Mouse (Mus musculus) right cerebral cortex, postnatal 4 days (tissue): ENCODE measurements around the gene Tmem40.
A peak's percentile ranks its signal among the peaks of the same experiment; 100 is the strongest.

ENCODE experiments used
- DNase-seq: peaks from one replicate; pipeline ENCODE4 v3.0.0-alpha.2; 2022

Gene Tmem40

GRCm38 (mm10) chr6:115761995-115762756 lies at the start of gene Tmem40:
Gene Tmem40, minus strand, starts transcription at chr6:115762410.
- DNase-seq = no peak

GRCm38 (mm10) chr6:115811606-115812005 lies 49.4 kb upstream of the Tmem40 start:
- DNase-seq = no peak

GRCm38 (mm10) chr6:115808488-115809231 lies 46.5 kb upstream of the Tmem40 start, which contains the start of gene Rpl32:
Gene Rpl32, minus strand, starts transcription at chr6:115808747.
- peak; percentile 81 for DNase-seq

- no peak for DNase-seq
Observed at GRCm38 (mm10) chr6:115808196-115808487, 45.9 kb upstream of the Tmem40 start.

GRCm38 (mm10) chr6:115807464-115808195 lies 45.4 kb upstream of the Tmem40 start:
- no peak for DNase-seq

- DNase-seq = no peak
Observed at GRCm38 (mm10) chr6:115804432-115805192, 42.4 kb upstream of the Tmem40 start.

GRCm38 (mm10) chr6:115803541-115804382 lies 41.6 kb upstream of the Tmem40 start:
- DNase-seq = peak; percentile 75

GRCm38 (mm10) chr6:115801811-115802210 lies 39.6 kb upstream of the Tmem40 start:
- DNase-seq = no peak

GRCm38 (mm10) chr6:115792691-115793215 lies 30.5 kb upstream of the Tmem40 start:
- DNase-seq = no peak

- DNase-seq = no peak
Observed at GRCm38 (mm10) chr6:115791842-115792686, 29.9 kb upstream of the Tmem40 start.

- DNase-seq = no peak
Observed at GRCm38 (mm10) chr6:115791016-115791415, 28.8 kb upstream of the Tmem40 start.

GRCm38 (mm10) chr6:115782781-115783180 lies 20.6 kb upstream of the Tmem40 start:
- DNase-seq = no peak

GRCm38 (mm10) chr6:115776363-115776762 lies 14.2 kb upstream of the Tmem40 start:
- DNase-seq = no peak

- DNase-seq = no peak
Observed at GRCm38 (mm10) chr6:115775838-115776237, 13.6 kb upstream of the Tmem40 start.

GRCm38 (mm10) chr6:115774501-115774921 lies 12.3 kb upstream of the Tmem40 start, which contains the start of gene Cand2:
Gene Cand2, plus strand, starts transcription at chr6:115774538.
- peak; percentile 78 for DNase-seq

GRCm38 (mm10) chr6:115773966-115774413 lies 11.8 kb upstream of the Tmem40 start:
- DNase-seq = peak; percentile 20

GRCm38 (mm10) chr6:115772604-115773003 lies 10.4 kb upstream of the Tmem40 start:
- no peak for DNase-seq

GRCm38 (mm10) chr6:115772201-115772600 lies 10.0 kb upstream of the Tmem40 start:
- no peak for DNase-seq

- no peak for DNase-seq
Observed at GRCm38 (mm10) chr6:115770852-115771251, 8.6 kb upstream of the Tmem40 start.

- no peak for DNase-seq
Observed at GRCm38 (mm10) chr6:115770059-115770670, 8.0 kb upstream of the Tmem40 start.
